Mouse (Mus musculus) urinary bladder, postnatal 36 days (tissue): ENCODE data around the gene Hist2h2bb.
"Not testable (repeated sequence)": the region's sequence is repeated elsewhere in the genome, so short reads cannot be mapped to it uniquely, and the experiment has no call there.

Source experiments
- DNase-seq, 2 experiments: peaks; one replicate each; pipeline ENCODE4 v3.0.0; 2022; ENCODE audit warnings: low spot score in 2 of 2, mixed read lengths in 1 of 2

The Hist2h2bb gene

GRCm38 (mm10) chr3:96239949-96240798 is 29.4 kb upstream of the Hist2h2bb start, which contains the start of gene Hist2h2aa2:
Hist2h2aa2 (minus strand) TSS chr3:96240276.
- DNase-seq = peak; percentile 96 to 97

DNA sequence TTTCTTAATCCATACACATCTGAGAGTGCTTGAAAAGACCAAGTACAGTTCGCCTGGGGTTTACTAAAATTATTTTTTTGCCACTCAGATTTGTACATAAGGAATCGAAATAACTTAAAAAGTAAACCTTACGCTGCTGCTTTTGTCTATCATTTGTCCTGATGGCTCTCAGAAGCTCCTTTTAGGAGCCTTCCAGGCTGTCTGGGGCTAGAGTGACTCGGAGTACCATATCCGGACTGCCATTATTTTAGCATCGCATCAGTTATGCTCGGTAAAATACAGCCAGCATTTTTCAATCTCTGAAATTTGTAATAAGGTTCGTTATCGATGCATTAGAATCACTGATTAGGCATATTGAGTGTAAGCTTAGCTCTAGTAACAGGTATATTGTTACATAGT is 28.8 kb upstream of the Hist2h2bb start:
- DNase-seq = no peak

GRCm38 (mm10) chr3:96243921-96244572 is 25.5 kb upstream of the Hist2h2bb start:
- no peak for DNase-seq

DNA sequence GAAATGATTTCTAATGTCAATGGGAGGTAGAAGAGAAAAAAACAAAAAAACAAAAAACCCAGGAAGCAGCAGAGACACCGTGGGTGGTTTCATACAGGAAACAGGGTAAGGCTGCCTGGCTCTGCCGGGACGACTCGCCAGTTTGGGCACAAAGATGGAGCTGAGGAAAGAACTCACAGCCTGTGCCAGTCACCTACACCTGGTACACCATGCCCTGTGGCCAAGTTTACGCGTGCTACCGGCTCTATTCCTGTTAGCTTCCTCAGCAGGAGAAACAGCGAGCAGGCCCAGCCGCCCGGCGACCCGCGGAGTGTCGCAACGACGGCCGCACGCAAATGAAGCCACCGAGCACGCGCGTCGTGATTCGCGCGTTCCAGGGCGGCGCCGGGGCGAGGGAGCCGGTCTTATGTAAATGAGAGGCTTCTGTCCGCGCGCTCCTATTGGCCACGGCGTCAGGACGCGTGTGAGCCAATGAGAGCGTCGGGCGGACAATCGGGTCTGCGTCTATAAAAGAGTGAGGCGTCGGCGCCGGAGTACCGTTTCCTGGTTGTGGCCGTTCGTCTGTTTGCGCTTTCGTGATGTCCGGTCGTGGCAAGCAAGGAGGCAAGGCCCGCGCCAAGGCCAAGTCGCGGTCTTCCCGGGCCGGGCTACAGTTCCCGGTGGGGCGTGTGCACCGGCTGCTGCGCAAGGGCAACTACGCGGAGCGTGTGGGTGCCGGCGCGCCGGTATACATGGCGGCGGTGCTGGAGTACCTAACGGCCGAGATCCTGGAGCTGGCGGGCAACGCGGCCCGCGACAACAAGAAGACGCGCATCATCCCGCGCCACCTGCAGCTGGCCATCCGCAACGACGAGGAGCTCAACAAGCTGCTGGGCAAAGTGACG is 24.3 kb upstream of the Hist2h2bb start, which contains the start of gene Hist2h2aa1:
Gene Hist2h2aa1, plus strand, starts transcription at position 495 of the 884 bp plus-strand sequence.
- DNase-seq = peak; percentile 77 to 88

GRCm38 (mm10) chr3:96246018-96246417 is 23.5 kb upstream of the Hist2h2bb start:
- not testable (repeated sequence) for DNase-seq

GRCm38 (mm10) chr3:96246427-96246856 is 23.1 kb upstream of the Hist2h2bb start, which contains the start of gene Hist2h3c1:
Hist2h3c1 (plus strand) TSS chr3:96246685.
- DNase-seq = not testable (repeated sequence)

DNA sequence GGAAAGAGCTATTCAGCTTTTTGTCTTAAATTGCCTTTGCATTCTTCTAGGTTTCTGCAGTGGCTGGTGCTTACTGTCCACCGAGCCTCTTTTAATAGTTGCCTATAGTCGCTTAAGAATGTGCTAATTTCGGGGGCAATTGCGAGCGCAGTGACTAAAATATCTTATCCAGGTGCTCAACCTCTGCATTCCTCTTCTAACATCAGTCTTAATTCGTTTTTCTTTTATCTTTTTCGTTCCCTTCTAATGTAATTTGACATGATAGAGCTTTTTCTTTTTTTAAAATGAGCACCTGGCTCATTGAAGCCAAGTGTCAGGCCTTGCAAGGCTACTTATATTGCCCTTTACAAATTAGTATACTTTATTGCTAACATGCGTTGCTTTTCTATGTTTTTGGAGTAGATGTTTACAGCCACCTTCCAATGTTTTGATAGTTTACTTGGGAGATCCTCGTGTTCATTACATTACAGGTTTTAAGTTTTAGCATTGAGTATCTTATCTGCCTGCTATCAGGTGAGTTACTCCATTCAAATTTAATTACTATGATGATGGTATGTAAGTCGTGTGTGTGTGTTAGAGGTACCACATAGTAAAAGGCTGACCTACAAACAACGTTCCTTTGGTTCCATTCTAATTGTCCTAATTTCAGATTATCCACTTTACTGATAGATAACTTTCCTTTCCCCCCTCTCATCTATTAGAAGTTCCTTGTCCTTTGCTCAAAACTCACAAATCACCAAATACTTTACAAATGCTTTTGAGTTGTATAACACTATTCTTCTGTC is 22.0 kb upstream of the Hist2h2bb start:
- no peak for DNase-seq

DNA sequence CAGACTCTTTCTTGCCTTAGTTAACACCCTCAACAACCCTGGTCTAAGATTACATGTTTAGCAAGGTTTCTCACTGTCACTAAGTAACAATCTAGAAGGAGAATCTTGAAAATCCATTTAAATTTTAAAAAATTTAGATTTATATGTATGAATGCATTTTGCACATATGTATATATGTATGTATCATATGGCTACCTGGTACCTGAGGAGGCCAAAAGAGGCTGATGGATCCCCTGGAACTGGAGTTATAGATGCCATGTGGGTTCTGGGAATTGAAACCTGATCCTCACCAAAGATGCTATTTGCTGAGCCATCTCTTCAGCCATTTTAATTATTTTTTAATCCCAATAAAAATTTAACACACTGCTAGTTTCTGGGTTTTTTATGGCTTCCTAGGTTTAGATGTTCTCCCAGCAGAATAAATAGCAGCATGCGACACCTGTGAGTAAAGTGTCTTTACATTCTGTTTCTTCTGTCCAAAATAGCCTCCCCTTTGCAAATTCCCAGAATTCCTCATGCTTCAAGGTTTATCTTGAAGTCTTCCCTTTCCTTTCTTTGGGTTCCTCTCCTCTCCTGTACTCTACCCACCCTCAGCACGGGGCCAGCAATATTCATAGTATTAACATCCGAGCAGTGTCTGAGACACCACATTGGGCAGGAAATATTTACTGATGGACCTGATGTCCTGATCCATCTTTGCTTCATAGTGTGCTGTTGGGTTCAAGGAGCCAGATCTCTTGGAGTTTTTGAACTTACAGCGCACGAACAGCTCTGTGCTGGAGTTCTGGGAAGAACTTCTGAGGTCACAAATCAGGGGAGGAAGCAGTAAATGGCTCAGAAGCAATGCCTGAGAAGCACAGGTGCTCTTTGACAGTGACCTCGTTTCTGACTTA is 21.2 kb upstream of the Hist2h2bb start:
- no peak for DNase-seq

DNA sequence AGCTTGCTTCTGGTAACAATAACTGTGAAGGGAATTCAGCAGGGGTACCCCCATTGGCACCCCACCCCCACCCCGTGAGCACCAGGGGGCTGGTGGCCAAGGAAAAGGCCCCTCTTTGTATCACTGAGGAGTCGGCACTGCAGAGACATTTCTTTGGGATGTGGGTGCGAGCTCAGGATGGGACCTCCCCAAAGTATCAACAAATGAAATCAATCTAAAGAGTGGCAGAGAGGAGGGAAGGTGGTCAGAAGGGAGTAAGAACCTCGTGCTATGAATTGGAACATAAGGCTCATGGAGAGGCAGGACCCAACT is 20.6 kb upstream of the Hist2h2bb start:
- no peak for DNase-seq

DNA sequence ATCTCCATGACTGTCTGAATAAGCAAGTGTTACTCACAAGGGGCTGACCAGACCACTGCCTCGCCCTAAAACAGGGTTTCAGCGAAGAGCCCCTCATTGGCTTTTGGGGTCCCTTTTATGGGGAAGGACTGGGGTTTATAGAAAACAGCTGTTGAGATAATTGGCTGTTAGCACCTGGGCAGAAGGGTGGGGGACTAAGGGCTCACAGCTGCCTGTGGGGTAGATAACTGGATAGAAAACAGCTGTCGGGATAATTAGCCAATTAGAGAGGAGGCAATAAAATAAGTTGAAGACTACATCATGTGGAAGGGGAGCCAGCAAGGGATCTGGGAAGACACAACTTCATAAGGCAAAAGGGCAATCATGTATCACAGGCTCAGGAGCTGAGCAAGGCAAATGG is 18.7 kb upstream of the Hist2h2bb start:
- DNase-seq = no peak

DNA sequence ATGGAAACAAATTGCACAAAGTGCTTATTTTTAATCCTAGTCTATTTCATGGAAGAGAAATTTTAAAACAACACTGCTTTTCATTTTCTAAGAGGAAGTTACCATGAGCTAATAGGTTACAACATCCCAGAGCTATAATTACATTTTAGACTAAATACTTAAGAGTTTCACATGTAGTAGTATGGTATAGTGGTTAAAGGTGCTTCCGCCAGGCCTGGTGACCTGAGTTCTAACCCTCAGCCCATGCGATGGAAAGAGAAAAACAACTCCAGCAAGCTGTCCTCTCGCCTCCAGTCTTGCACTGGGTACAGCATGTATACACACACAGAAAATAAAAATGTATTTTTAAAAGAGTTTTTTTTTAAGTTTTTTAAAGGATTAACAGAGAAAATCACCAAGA is 17.8 kb upstream of the Hist2h2bb start:
- no peak for DNase-seq

DNA sequence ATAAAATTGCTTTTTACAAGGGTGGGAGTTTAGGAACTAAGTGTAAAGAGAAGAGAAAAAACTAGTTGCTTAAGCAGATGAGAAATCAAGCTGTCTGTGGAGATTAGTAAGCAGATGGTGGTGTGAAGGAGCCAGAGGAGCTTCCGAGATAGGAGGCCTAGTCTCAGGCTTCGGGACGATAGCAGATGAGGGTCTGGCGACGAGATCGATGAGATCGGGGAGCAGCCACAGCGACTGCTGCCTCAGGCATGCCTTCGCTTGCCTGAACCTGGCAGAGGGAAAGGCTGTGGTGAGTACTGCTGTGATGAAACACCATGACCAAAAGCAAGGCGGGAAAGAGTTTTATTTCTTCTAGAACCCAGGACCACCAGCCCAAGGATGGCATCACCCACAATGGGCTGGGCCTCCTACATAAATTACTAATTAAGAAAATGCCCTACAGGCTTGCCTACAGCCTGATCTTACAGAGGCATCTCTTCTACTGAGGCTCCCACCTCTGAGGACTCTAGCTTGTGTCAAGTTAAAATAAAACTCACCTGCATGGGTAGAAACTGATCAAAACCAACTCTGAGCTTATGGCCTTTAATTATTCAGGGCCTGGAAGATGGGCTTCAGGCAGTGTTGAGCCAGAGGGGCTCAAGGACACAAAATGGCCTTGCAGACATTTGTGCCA is 14.7 kb upstream of the Hist2h2bb start:
- peak; percentile 43 to 49 for DNase-seq

GRCm38 (mm10) chr3:96255926-96256593 is 13.5 kb upstream of the Hist2h2bb start:
- DNase-seq = no peak

DNA sequence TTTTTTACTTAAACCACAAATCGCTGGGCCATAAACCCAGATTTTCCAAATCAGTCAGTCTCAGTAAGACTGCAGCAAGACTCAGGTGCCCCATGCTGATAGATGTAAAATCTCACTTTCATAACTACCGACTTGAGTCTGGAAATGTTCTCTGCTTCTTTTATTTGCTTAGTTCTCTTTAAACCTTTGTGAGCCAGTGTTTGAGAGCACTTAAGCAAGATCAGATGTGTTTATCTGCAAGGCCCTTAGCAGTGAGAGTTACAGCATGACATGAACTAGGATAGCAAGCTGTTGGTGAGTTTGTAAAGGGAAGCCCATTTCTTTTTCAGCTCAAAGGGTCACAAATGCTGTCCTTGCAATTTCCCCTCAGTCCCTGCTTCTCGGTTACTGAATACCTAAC is 12.4 kb upstream of the Hist2h2bb start:
- DNase-seq = no peak

GRCm38 (mm10) chr3:96260220-96260619 is 9.3 kb upstream of the Hist2h2bb start:
- DNase-seq = no peak

- no peak for DNase-seq
These were observed 7.9 kb upstream of the Hist2h2bb start for GRCm38 (mm10) chr3:96261623-96262022.

GRCm38 (mm10) chr3:96262216-96262875 is 7.2 kb upstream of the Hist2h2bb start:
- DNase-seq = peak; percentile 80 to 90

GRCm38 (mm10) chr3:96262979-96263550 is 6.5 kb upstream of the Hist2h2bb start, which contains the start of gene Hist2h4:
Hist2h4 (minus strand) TSS chr3:96263311.
- DNase-seq = peak; percentile 97 to 99
